Mouse (Mus musculus) stomach, embryonic 14.5 days (tissue): ENCODE data around the gene 0610010F05Rik. TPM values are rescaled to one million over a fixed set of nuclear protein-coding genes. Genes with fewer than 3 reads are reported as not detected.
A peak's percentile ranks its signal among the peaks of the same experiment; 100 is the strongest.
"Not testable (repeated sequence)": the region's sequence is repeated elsewhere in the genome, so short reads cannot be mapped to it uniquely, and the experiment has no call there.

Experiments used
- ATAC-seq: fragments of 200-750 bp; cut with Nextera tagmentation; 2 replicates; pipeline ENCODE4 v1.8.0; 2017; ENCODE audit warnings: low read depth, moderate TSS enrichment; ENCODE audit not compliant: insufficient number of reproducible peaks, insufficient read depth, low FRiP score
- H3K27ac ChIP-seq: fragments of 300-500 bp; sonication (generic); 2 replicates; pipeline ENCODE4 v1.5.1; 2014; ENCODE audit warnings: mild to moderate bottlenecking, low read length, moderate library complexity, mixed read lengths
- H3K27me3 ChIP-seq: fragments of 300-500 bp; sonication (generic); 2 replicates; pipeline ENCODE4 v1.6.1; 2014; ENCODE audit warnings: low read length, control low read depth, mixed read lengths; ENCODE audit not compliant: control insufficient read depth, insufficient read depth
- H3K36me3 ChIP-seq: fragments of 300-500 bp; sonication (generic); 2 replicates; pipeline ENCODE4 v1.6.1; 2014; ENCODE audit warnings: mild to moderate bottlenecking, control low read depth, low read length, moderate library complexity, mixed read lengths; ENCODE audit not compliant: control insufficient read depth, insufficient read depth
- H3K4me1 ChIP-seq: fragments of 300-500 bp; sonication (generic); 2 replicates; pipeline ENCODE4 v1.6.1; 2014; ENCODE audit warnings: low read length, control low read depth, mixed read lengths; ENCODE audit not compliant: control insufficient read depth, insufficient read depth
- H3K4me2 ChIP-seq: fragments of 300-500 bp; sonication (generic); replicated peaks from 2 replicates; pipeline ENCODE4 v1.6.1; 2014; ENCODE audit warnings: low read depth, low read length, control low read depth
- H3K4me3 ChIP-seq: fragments of 300-500 bp; sonication (generic); 2 replicates; pipeline ENCODE4 v1.5.1; 2014; ENCODE audit warnings: low read depth, low read length, control low read depth
- H3K9ac ChIP-seq: fragments of 300-500 bp; sonication (generic); replicated peaks from 2 replicates; pipeline ENCODE4 v1.6.1; 2014; ENCODE audit warnings: low read depth, mild to moderate bottlenecking, control low read depth, low read length, moderate library complexity, mixed read lengths
- H3K9me3 ChIP-seq: fragments of 300-500 bp; sonication (generic); 2 replicates; pipeline ENCODE4 v1.6.1; 2016; ENCODE audit warnings: low read depth, low read length, control low read depth; ENCODE audit not compliant: control insufficient read depth
- WGBS: fragments of 180-500 bp; shearing (Covaris S2); extraction: QIAGEN DNeasy Blood & Tissue Kit; methylation state at CpG from one replicate; pipeline ENCODE4 v1.1.7; 2014; 5-methylcytosine and 5-hydroxymethylcytosine counted together
- polyA plus RNA-seq: library from polyadenylated mRNA; unstranded; fragments of >200 nt; fragmentation: Nextera tagmentation; extraction: Ambion mirVana; gene quantifications from 2 replicates; pipeline ENCODE4 v1.2.1, GENCODE M21; 2014

Gene 0610010F05Rik
- polyA plus RNA-seq, 1 experiment from 2014 or later, result 35.5 TPM

- peak overlapping the region; percentile 74 for H3K4me2 ChIP-seq
- no peaks in the 10 kb centered on the region for H3K27me3 ChIP-seq
- no peak overlapping the region; the same call in 1 of the 2 replicates for H3K27ac ChIP-seq
- no peak overlapping the region for H3K9ac ChIP-seq
- no peaks in the 10 kb centered on the region for H3K4me1 ChIP-seq
- H3K4me3 ChIP-seq, result peak overlapping the region; percentile 80
- no peaks in the 10 kb centered on the region for H3K9me3 ChIP-seq
- H3K36me3 ChIP-seq, result no peaks in the 10 kb centered on the region
- peak; percentile 14; the same call in 1 of the 2 replicates for ATAC-seq
- WGBS, result 6% methylated on average over 7 of the region's 7 CpGs
Observed at GRCm38 (mm10) chr11:23633879-23634215, 408 bp upstream of the 0610010F05Rik start.

- H3K9me3 ChIP-seq, result no peaks in the 10 kb centered on the region
- no peaks in the 10 kb centered on the region for H3K4me1 ChIP-seq
- no peaks in the 10 kb centered on the region for H3K27me3 ChIP-seq
- H3K4me2 ChIP-seq, result no peak overlapping the region
- ATAC-seq, result no peak
- no peak overlapping the region for H3K27ac ChIP-seq
- H3K9ac ChIP-seq, result no peak overlapping the region
- no peak overlapping the region for H3K4me3 ChIP-seq
- H3K36me3 ChIP-seq, result peaks cover 6% of the 10 kb centered on the region; the same call in 1 of the 2 replicates
Observed at GRCm38 (mm10) chr11:23630664-23631063, 2.8 kb downstream of the 0610010F05Rik start.

GRCm38 (mm10) chr11:23618995-23619394 is 14.4 kb downstream of the 0610010F05Rik start:
- Histone ChIP-seq H3K4me2 (no peak overlapping the region), H3K36me3 (no peaks in the 10 kb centered on the region; the same call in none of the 2 replicates), H3K4me1 (no peaks in the 10 kb centered on the region), H3K9ac (no peak overlapping the region), H3K4me3 (no peak overlapping the region), H3K27ac (no peak overlapping the region), H3K9me3 (no peaks in the 10 kb centered on the region), H3K27me3 (no peaks in the 10 kb centered on the region)
- ATAC-seq, result no peak
- WGBS, result 81% methylated on average over 5 of the region's 5 CpGs

- Histone ChIP-seq H3K4me2 (no peak overlapping the region), H3K27me3 (no peaks in the 10 kb centered on the region), H3K4me1 (no peaks in the 10 kb centered on the region), H3K36me3 (peaks cover 10% of the 10 kb centered on the region), H3K27ac (no peak overlapping the region), H3K9ac (no peak overlapping the region), H3K9me3 (no peaks in the 10 kb centered on the region), H3K4me3 (no peak overlapping the region)
- whole genome bisulfite sequencing, result 89% methylated on average over 5 of the region's 5 CpGs
- no peak for ATAC-seq
Observed at GRCm38 (mm10) chr11:23614546-23614945, 18.9 kb downstream of the 0610010F05Rik start.

- not testable (repeated sequence) for H3K4me3 ChIP-seq, H3K27ac ChIP-seq, H3K4me1 ChIP-seq, ATAC-seq, H3K9me3 ChIP-seq, H3K4me2 ChIP-seq, H3K9ac ChIP-seq, H3K27me3 ChIP-seq
- 85% methylated on average over 6 of the region's 6 CpGs for WGBS
- peaks cover 20% of the 10 kb centered on the region for H3K36me3 ChIP-seq
Observed at GRCm38 (mm10) chr11:23607291-23607690, 26.1 kb downstream of the 0610010F05Rik start.

GRCm38 (mm10) chr11:23570130-23570529 is 63.3 kb downstream of the 0610010F05Rik start:
- no peak overlapping the region for H3K27ac ChIP-seq
- peaks cover 5% of the 10 kb centered on the region; the same call in 1 of the 2 replicates for H3K36me3 ChIP-seq
- no peaks in the 10 kb centered on the region for H3K4me1 ChIP-seq
- H3K4me3 ChIP-seq, result no peak overlapping the region
- no peaks in the 10 kb centered on the region for H3K27me3 ChIP-seq
- ATAC-seq, result no peak
- 88% methylated on average over 7 of the region's 7 CpGs for WGBS
- H3K9me3 ChIP-seq, result no peaks in the 10 kb centered on the region
- no peak overlapping the region for H3K9ac ChIP-seq
- H3K4me2 ChIP-seq, result no peak overlapping the region

GRCm38 (mm10) chr11:23565761-23566160 is 67.7 kb downstream of the 0610010F05Rik start:
- Histone ChIP-seq H3K27me3 (no peaks in the 10 kb centered on the region), H3K4me2 (no peak overlapping the region), H3K27ac (no peak overlapping the region), H3K9me3 (no peaks in the 10 kb centered on the region), H3K36me3 (no peaks in the 10 kb centered on the region; the same call in 1 of the 2 replicates), H3K4me1 (no peaks in the 10 kb centered on the region), H3K4me3 (no peak overlapping the region), H3K9ac (no peak overlapping the region)
- 59% methylated on average over 6 of the region's 6 CpGs for WGBS
- 0 out of 2 replicates have a peak, but pooled peaks have one; percentile 58 for ATAC-seq

- ATAC-seq, result no peak
- H3K9me3 ChIP-seq, result no peaks in the 10 kb centered on the region
- no peak overlapping the region for H3K27ac ChIP-seq
- no peak overlapping the region for H3K4me3 ChIP-seq
- no peaks in the 10 kb centered on the region for H3K36me3 ChIP-seq
- H3K9ac ChIP-seq, result no peak overlapping the region
- H3K4me1 ChIP-seq, result no peaks in the 10 kb centered on the region
- no peaks in the 10 kb centered on the region for H3K27me3 ChIP-seq
- no peak overlapping the region for H3K4me2 ChIP-seq
- 56% methylated on average over 6 of the region's 6 CpGs for WGBS
Observed at GRCm38 (mm10) chr11:23557039-23557630, 76.3 kb downstream of the 0610010F05Rik start.

GRCm38 (mm10) chr11:23537446-23537845 is 96.0 kb downstream of the 0610010F05Rik start:
- Histone ChIP-seq H3K27ac (no peak overlapping the region), H3K4me2 (no peak overlapping the region), H3K9me3 (no peaks in the 10 kb centered on the region), H3K4me3 (no peak overlapping the region), H3K36me3 (no peaks in the 10 kb centered on the region), H3K9ac (no peak overlapping the region), H3K4me1 (no peaks in the 10 kb centered on the region), H3K27me3 (no peaks in the 10 kb centered on the region)
- ATAC-seq, result no peak
- 93% methylated on average over 2 of the region's 2 CpGs for WGBS
